Mouse (Mus musculus): Measurements from ENCODE around the gene Supv3l1.

The Supv3l1 gene

GRCm38 (mm10) chr10:62413606-62413982 lies 35.9 kb downstream of the Supv3l1 start:
- no peak for DNase-seq (ENCODE audit: low read depth in 2 of 2, low spot score in 2 of 2)

- no peak for DNase-seq (ENCODE audit: low read depth in 2 of 2, low spot score in 2 of 2)
These were observed 36.5 kb downstream of the Supv3l1 start for GRCm38 (mm10) chr10:62412906-62413605.

- DNase-seq (ENCODE audit: low read depth in 2 of 2, low spot score in 2 of 2) = no peak
These were observed 37.8 kb downstream of the Supv3l1 start for GRCm38 (mm10) chr10:62411431-62412410.

GRCm38 (mm10) chr10:62410943-62411342 lies 38.6 kb downstream of the Supv3l1 start:
- peak; percentile 18 to 31 for DNase-seq (ENCODE audit: low read depth in 2 of 2, low spot score in 2 of 2)

GRCm38 (mm10) chr10:62404901-62405300 lies 44.6 kb downstream of the Supv3l1 start:
- peak in 1 of 2 experiments; percentile 5 for DNase-seq (ENCODE audit: low read depth in 2 of 2, low spot score in 2 of 2)

- no peak for DNase-seq (ENCODE audit: low read depth in 2 of 2, low spot score in 2 of 2)
These were observed 47.9 kb downstream of the Supv3l1 start for GRCm38 (mm10) chr10:62401641-62402111.

- DNase-seq (ENCODE audit: low read depth in 2 of 2, low spot score in 2 of 2) = no peak
These were observed 66.5 kb downstream of the Supv3l1 start for GRCm38 (mm10) chr10:62383011-62383410.

- no peak for DNase-seq (ENCODE audit: low read depth in 2 of 2, low spot score in 2 of 2)
These were observed 68.6 kb downstream of the Supv3l1 start for GRCm38 (mm10) chr10:62380936-62381335.

- DNase-seq (ENCODE audit: low read depth in 2 of 2, low spot score in 2 of 2) = no peak
These were observed 69.7 kb downstream of the Supv3l1 start, which contains the start of gene Hk1 for GRCm38 (mm10) chr10:62379808-62380207. Gene Hk1, minus strand, starts transcription at chr10:62379908.

Measured in CD8-positive naive resting alpha-beta T cell, adult 2 months (primary cell).